Mouse (Mus musculus): Measurements from ENCODE around the gene Napepld.

DNA sequence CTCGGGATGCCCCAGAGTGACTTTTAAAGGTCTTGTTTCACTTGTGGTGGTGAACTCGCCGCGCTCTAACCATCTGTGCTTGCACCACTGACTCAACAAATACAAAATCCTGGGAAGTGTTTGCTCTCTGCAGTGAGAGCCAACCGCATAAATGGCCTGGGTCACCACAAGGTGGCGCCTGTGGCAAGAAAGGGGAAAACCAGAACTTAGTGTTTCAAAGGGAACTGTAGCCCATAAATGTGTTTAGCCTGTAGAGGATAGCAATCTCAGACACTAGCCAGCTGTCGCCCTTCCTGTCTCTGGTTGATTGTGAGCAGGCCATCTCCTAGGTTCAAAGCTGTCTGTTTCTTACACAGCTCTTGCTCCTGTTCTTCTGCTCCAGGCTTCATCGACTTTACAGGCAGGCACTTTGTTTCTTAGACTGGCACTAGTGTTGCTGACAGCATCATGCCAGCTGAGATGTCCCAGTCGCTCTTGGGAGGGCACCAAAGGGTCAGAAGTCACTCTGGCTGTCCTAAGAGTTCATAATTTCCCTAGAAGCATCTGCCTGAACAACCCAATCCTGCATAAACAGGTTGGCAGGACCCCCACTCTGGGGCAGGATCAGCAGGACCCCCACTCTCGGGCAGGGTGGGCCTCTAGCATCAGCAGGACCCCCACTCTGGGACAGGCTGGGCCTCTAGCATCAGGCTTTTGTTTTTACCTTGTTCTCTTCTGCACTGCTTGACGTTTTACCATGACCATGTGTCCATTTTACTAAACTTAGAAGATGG lies 42.4 kb downstream of the Napepld start:
- TF ChIP-seq CTCF (IDR thresholded peaks at IDR 0.05; ENCODE audit: borderline replicate concordance, insufficient read depth, low read depth, low read length) (peak; percentile 85), POLR2A (IDR thresholded peaks at IDR 0.05; ENCODE audit: borderline replicate concordance, insufficient read depth, low read length) (no peak)
